Mouse (Mus musculus): Measurements from ENCODE around the gene 4833420G17Rik. TPM values are rescaled to one million over a fixed set of nuclear protein-coding genes. Genes with fewer than 3 reads are reported as not detected.

4833420G17Rik gene
- polyA plus RNA-seq (2015; fragmentation: Nextera tagmentation; extraction: Ambion mirVana): 56.9 and 62.2 TPM in 2 replicates

GRCm38 (mm10) chr13:119462596-119463560 lies at the start of gene 4833420G17Rik:
4833420G17Rik (plus strand) TSS chr13:119462768.
- Histone ChIP-seq H3K4me2 (ENCODE audit: low read depth, low read length) (peak within 1 kb of the TSS; percentile 84), H3K4me1 (replicated peaks; ENCODE audit: control insufficient read depth, insufficient read depth, low read length) (peaks cover 11% of the 10 kb centered on the region), H3K27ac (ENCODE audit: low read length) (peak within 1 kb of the TSS; percentile 71), H3K36me3 (ENCODE audit: control insufficient read depth, insufficient read depth, low read length) (peaks cover 24% of the 10 kb centered on the region), H3K9me3 (ENCODE audit: control insufficient read depth, low read length) (no peaks in the 10 kb centered on the region), H3K9ac (ENCODE audit: low read length) (peak within 1 kb of the TSS; percentile 81), H3K4me3 (ENCODE audit: low read length) (peak within 1 kb of the TSS; percentile 69), H3K27me3 (ENCODE audit: control insufficient read depth, insufficient read depth, low read depth, low read length) (no peaks in the 10 kb centered on the region)
- ATAC-seq (ENCODE audit: low read depth): peak; percentile 97
- 8% methylated on average over 57 of the region's 57 CpGs for WGBS

- no peak overlapping the region for H3K27ac ChIP-seq (ENCODE audit: low read length)
- no peaks in the 10 kb centered on the region for H3K9me3 ChIP-seq (ENCODE audit: control insufficient read depth, low read length)
- H3K36me3 ChIP-seq (ENCODE audit: control insufficient read depth, insufficient read depth, low read length): no peaks in the 10 kb centered on the region
- no peak for ATAC-seq (ENCODE audit: low read depth)
- H3K27me3 ChIP-seq (ENCODE audit: control insufficient read depth, insufficient read depth, low read depth, low read length): no peaks in the 10 kb centered on the region
- H3K4me3 ChIP-seq (ENCODE audit: low read length): no peak overlapping the region
- no peak overlapping the region for H3K4me2 ChIP-seq (ENCODE audit: low read depth, low read length)
- peaks cover 2% of the 10 kb centered on the region for H3K4me1 ChIP-seq (replicated peaks; ENCODE audit: control insufficient read depth, insufficient read depth, low read length)
- WGBS: 12% methylated on average over 2 of the region's 2 CpGs
- no peak overlapping the region for H3K9ac ChIP-seq (ENCODE audit: low read length)
These were observed 49.5 kb upstream of the 4833420G17Rik start for GRCm38 (mm10) chr13:119413026-119413425.

DNA sequence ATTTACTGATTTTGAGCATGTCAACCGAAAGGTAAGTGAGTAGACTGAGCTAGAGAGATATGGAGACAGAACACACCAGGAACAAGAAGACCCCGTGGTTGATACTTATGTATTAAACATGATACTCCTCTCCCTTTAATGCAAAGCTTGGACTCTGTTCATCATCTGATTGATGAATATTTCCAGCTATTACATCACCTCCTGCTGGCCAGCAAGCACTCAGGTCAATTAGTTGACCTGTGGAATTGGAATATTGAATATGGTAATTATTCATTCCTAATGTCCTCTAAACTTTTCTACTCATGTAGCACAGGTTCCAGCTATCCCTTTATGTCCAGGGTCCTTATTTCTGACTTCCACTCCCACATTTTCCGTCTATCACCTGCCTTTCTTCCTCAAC lies 44.1 kb upstream of the 4833420G17Rik start:
- Histone ChIP-seq H3K4me1 (replicated peaks; ENCODE audit: control insufficient read depth, insufficient read depth, low read length) (no peaks in the 10 kb centered on the region), H3K27ac (ENCODE audit: low read length) (no peak overlapping the region), H3K27me3 (ENCODE audit: control insufficient read depth, insufficient read depth, low read depth, low read length) (no peaks in the 10 kb centered on the region), H3K4me2 (ENCODE audit: low read depth, low read length) (no peak overlapping the region), H3K9me3 (ENCODE audit: control insufficient read depth, low read length) (no peaks in the 10 kb centered on the region), H3K9ac (ENCODE audit: low read length) (no peak overlapping the region), H3K4me3 (ENCODE audit: low read length) (no peak overlapping the region), H3K36me3 (ENCODE audit: control insufficient read depth, insufficient read depth, low read length) (no peaks in the 10 kb centered on the region)
- WGBS: 83% methylated on average over 3 of the region's 3 CpGs
- ATAC-seq (ENCODE audit: low read depth): no peak

- peak overlapping the region; percentile 98; the same call in 1 of the 2 replicates for H3K27ac ChIP-seq (ENCODE audit: low read length)
- 9% methylated on average over 8 of the region's 8 CpGs for WGBS
- H3K36me3 ChIP-seq (ENCODE audit: control insufficient read depth, insufficient read depth, low read length): 0 out of 2 replicates have a peak, but pooled peaks cover 3% of the 10 kb centered on the region
- H3K9me3 ChIP-seq (ENCODE audit: control insufficient read depth, low read length): no peaks in the 10 kb centered on the region
- no peaks in the 10 kb centered on the region for H3K27me3 ChIP-seq (ENCODE audit: control insufficient read depth, insufficient read depth, low read depth, low read length)
- H3K4me2 ChIP-seq (ENCODE audit: low read depth, low read length): peak overlapping the region; percentile 68
- peak overlapping the region; percentile 96 for H3K4me3 ChIP-seq (ENCODE audit: low read length)
- ATAC-seq (ENCODE audit: low read depth): no peak
- H3K9ac ChIP-seq (ENCODE audit: low read length): peak overlapping the region; percentile 100
- peaks cover 19% of the 10 kb centered on the region for H3K4me1 ChIP-seq (replicated peaks; ENCODE audit: control insufficient read depth, insufficient read depth, low read length)
These were observed 32.4 kb upstream of the 4833420G17Rik start for GRCm38 (mm10) chr13:119430164-119430563.

DNA sequence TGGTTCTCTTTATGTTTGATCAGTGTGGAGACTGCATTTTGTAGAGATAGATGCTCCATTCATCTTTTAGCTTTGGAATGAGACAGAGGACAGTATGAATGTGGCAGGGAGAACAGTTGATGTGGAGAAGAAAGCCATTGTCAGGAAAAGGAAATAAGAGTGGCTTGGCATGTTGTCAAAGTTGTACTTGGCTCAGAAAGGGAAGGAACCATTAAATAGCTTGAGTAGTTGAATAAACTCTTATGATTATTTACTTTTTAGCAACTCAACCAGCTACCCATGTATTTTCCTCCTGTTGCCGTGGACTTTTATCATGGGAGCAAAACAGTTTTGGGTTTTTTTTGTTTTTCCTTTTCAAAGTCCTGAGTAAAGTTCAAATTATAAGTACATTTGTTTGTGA lies 30.5 kb upstream of the 4833420G17Rik start:
- ATAC-seq (ENCODE audit: low read depth): no peak

GRCm38 (mm10) chr13:119434359-119434758 lies 28.2 kb upstream of the 4833420G17Rik start:
- ATAC-seq (ENCODE audit: low read depth): no peak
- Histone ChIP-seq H3K9me3 (ENCODE audit: control insufficient read depth, low read length) (no peaks in the 10 kb centered on the region), H3K4me1 (replicated peaks; ENCODE audit: control insufficient read depth, insufficient read depth, low read length) (peaks cover 19% of the 10 kb centered on the region), H3K36me3 (ENCODE audit: control insufficient read depth, insufficient read depth, low read length) (peaks cover 14% of the 10 kb centered on the region), H3K9ac (ENCODE audit: low read length) (no peak overlapping the region), H3K27me3 (ENCODE audit: control insufficient read depth, insufficient read depth, low read depth, low read length) (no peaks in the 10 kb centered on the region), H3K4me2 (ENCODE audit: low read depth, low read length) (no peak overlapping the region), H3K4me3 (ENCODE audit: low read length) (no peak overlapping the region), H3K27ac (ENCODE audit: low read length) (no peak overlapping the region)
- WGBS: 90% methylated on average over 7 of the region's 7 CpGs

More for the DNA sequence above, 30.5 kb upstream of the 4833420G17Rik start:
- peaks cover 19% of the 10 kb centered on the region for H3K4me1 ChIP-seq (replicated peaks; ENCODE audit: control insufficient read depth, insufficient read depth, low read length)
- WGBS: 14% methylated on average over 1 of the region's 1 CpGs
- no peaks in the 10 kb centered on the region for H3K9me3 ChIP-seq (ENCODE audit: control insufficient read depth, low read length)
- H3K27me3 ChIP-seq (ENCODE audit: control insufficient read depth, insufficient read depth, low read depth, low read length): no peaks in the 10 kb centered on the region
- no peak overlapping the region for H3K9ac ChIP-seq (ENCODE audit: low read length)
- 0 out of 2 replicates have a peak overlapping the region, but pooled peaks have one; percentile 13 for H3K4me2 ChIP-seq (ENCODE audit: low read depth, low read length)
- H3K4me3 ChIP-seq (ENCODE audit: low read length): no peak overlapping the region
- peaks cover 3% of the 10 kb centered on the region; the same call in 1 of the 2 replicates for H3K36me3 ChIP-seq (ENCODE audit: control insufficient read depth, insufficient read depth, low read length)
- 0 out of 2 replicates have a peak overlapping the region, but pooled peaks have one; percentile 5 for H3K27ac ChIP-seq (ENCODE audit: low read length)

- Histone ChIP-seq H3K9ac (ENCODE audit: low read length) (no peak overlapping the region), H3K4me3 (ENCODE audit: low read length) (no peak overlapping the region), H3K4me1 (replicated peaks; ENCODE audit: control insufficient read depth, insufficient read depth, low read length) (no peaks in the 10 kb centered on the region), H3K36me3 (ENCODE audit: control insufficient read depth, insufficient read depth, low read length) (peaks cover 38% of the 10 kb centered on the region), H3K27me3 (ENCODE audit: control insufficient read depth, insufficient read depth, low read depth, low read length) (no peaks in the 10 kb centered on the region), H3K4me2 (ENCODE audit: low read depth, low read length) (no peak overlapping the region), H3K9me3 (ENCODE audit: control insufficient read depth, low read length) (no peaks in the 10 kb centered on the region), H3K27ac (ENCODE audit: low read length) (no peak overlapping the region)
- no peak for ATAC-seq (ENCODE audit: low read depth)
- 77% methylated on average over 1 of the region's 1 CpGs for WGBS
These were observed 20.3 kb upstream of the 4833420G17Rik start for GRCm38 (mm10) chr13:119442244-119442643.

- H3K4me3 ChIP-seq (ENCODE audit: low read length): no peak overlapping the region
- H3K4me1 ChIP-seq (replicated peaks; ENCODE audit: control insufficient read depth, insufficient read depth, low read length): no peaks in the 10 kb centered on the region
- no peak overlapping the region for H3K4me2 ChIP-seq (ENCODE audit: low read depth, low read length)
- peaks cover 31% of the 10 kb centered on the region for H3K36me3 ChIP-seq (ENCODE audit: control insufficient read depth, insufficient read depth, low read length)
- no peaks in the 10 kb centered on the region for H3K9me3 ChIP-seq (ENCODE audit: control insufficient read depth, low read length)
- 91% methylated on average over 4 of the region's 4 CpGs for WGBS
- ATAC-seq (ENCODE audit: low read depth): no peak
- H3K27me3 ChIP-seq (ENCODE audit: control insufficient read depth, insufficient read depth, low read depth, low read length): no peaks in the 10 kb centered on the region
- no peak overlapping the region for H3K27ac ChIP-seq (ENCODE audit: low read length)
- H3K9ac ChIP-seq (ENCODE audit: low read length): no peak overlapping the region
These were observed 9.0 kb upstream of the 4833420G17Rik start for GRCm38 (mm10) chr13:119453563-119453962.

DNA sequence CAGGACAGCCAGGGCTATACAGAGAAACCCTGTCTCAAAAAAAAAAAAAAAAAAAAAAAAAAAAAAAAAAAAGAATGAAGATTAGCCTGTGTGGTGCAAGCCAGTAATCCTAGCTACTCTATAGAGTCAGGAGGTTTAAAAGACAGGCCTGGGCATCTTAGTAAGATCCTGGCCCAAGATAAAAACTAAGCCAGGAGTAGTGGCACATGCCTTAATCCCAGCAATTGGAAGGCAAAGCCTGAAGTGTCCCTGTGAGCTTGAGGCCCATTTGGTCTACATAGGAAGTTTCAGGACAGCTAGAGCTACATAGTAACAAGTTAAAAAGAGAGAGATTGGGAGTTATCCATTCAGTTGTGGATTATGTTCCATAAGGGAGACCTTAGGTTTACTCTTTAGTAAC lies 7.5 kb upstream of the 4833420G17Rik start:
- Histone ChIP-seq H3K36me3 (ENCODE audit: control insufficient read depth, insufficient read depth, low read length) (peaks cover 33% of the 10 kb centered on the region), H3K4me1 (replicated peaks; ENCODE audit: control insufficient read depth, insufficient read depth, low read length) (no peaks in the 10 kb centered on the region), H3K4me3 (ENCODE audit: low read length) (no peak overlapping the region), H3K27ac (ENCODE audit: low read length) (no peak overlapping the region), H3K9ac (ENCODE audit: low read length) (no peak overlapping the region), H3K4me2 (ENCODE audit: low read depth, low read length) (no peak overlapping the region), H3K9me3 (ENCODE audit: control insufficient read depth, low read length) (no peaks in the 10 kb centered on the region), H3K27me3 (ENCODE audit: control insufficient read depth, insufficient read depth, low read depth, low read length) (no peaks in the 10 kb centered on the region)
- ATAC-seq (ENCODE audit: low read depth): no peak
